Mouse (Mus musculus) gastrocnemius, postnatal 14 days (tissue): Measurements from ENCODE around the gene Psd. TPM values are rescaled to one million over a fixed set of nuclear protein-coding genes. Genes with fewer than 3 reads are reported as not detected.

Experiments used
- DNase-seq: peaks from one replicate; pipeline ENCODE4 v3.0.0; 2021; ENCODE audit warnings: mixed read lengths
- intact Hi-C: fragments of 180-260 bp; cut with DNase I; formaldehyde crosslinking; loops from one replicate; pipeline ENCODE4 v1.15.1; 2025; ENCODE audit warnings: low total_unique reads
- total RNA-seq, 2 experiments: library from RNA; stranded (reverse); gene quantifications; 2 replicates each; pipeline ENCODE4 v1.2.3; 2021

The Psd gene
- total RNA-seq, 2 experiments from 2014 or later: 1.4 to 1.9 TPM

DNA sequence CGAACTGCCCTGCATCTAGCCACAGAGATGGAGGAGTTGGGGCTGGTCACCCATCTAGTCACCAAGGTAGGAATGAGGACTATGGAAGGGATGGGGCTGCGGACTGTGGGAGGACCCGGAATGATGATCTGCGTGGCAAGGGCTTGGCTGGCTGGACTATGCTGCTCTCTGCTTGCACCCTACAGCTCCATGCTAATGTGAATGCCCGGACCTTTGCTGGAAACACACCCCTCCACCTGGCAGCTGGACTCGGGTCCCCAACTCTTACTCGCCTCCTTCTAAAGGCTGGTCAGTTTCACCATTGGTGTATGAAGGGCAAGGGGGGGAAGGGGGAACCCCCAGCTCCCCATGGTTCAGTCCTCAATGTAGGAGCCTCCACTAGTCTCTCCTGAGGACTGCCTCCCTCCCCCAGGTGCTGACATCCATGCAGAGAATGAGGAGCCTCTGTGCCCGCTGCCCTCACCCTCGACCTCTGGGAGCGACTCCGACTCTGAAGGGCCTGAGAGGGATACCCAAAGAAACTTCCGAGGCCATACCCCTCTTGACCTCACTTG lies 16.6 kb downstream of the Psd start:
- intact Hi-C loops: no loop called here
- no peak for DNase-seq

GRCm38 (mm10) chr19:46309651-46310305 lies 17.2 kb downstream of the Psd start:
- DNase-seq: peak; percentile 4
- intact Hi-C loops: no loop called here

DNA sequence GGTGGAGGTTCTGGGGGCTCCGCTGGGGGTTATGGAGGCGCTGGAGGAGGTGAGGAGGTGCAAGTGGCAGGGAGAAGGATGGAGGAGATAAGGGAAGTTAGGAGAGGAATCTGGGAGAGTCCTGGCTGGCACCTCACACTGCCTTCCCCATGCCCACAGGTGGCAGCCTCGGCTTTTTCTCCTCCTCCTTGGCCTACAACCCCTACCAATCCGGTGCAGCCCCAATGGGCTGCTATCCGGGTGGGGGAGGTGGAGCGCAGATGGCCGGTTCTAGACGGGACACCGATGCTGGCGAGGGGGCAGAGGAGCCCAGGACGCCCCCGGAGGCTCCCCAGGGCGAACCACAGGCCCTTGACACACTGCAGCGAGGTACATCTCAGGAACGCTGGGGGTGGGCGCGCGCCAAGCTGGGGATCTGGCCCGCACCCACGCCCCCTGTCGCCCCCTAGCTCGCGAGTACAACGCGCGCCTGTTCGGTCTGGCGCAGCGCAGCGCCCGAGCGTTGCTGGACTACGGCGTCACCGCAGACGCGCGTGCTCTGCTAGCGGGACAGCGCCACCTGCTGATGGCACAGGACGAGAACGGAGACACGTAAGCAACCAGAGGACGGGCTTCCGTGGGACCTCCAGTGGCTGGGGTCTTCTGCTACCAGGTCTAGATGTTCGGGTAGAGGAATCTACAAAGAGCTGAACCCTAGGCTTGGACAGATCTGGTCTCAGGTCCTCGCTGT lies 18.1 kb downstream of the Psd start:
- intact Hi-C loops: no loop called here
- peak; percentile 86 for DNase-seq

DNA sequence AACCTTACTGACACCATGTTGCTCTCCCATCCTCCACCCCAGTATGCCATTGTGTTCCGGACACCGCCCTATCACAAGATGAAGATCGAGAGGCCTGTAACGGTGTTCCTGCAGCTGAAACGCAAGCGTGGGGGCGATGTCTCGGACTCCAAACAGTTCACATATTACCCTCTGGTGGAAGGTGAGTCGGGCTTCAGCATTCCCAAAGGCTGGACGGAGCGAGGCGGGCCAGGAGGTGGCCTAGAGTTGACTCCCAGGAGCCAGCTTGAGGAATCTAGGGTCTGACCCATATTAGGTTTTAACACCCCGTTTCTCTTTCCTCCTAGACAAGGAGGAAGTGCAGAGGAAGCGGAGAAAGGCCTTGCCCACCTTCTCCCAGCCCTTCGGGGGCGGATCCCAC lies 18.7 kb downstream of the Psd start:
- DNase-seq: peak; percentile 3
- intact Hi-C loops: no loop called here

DNA sequence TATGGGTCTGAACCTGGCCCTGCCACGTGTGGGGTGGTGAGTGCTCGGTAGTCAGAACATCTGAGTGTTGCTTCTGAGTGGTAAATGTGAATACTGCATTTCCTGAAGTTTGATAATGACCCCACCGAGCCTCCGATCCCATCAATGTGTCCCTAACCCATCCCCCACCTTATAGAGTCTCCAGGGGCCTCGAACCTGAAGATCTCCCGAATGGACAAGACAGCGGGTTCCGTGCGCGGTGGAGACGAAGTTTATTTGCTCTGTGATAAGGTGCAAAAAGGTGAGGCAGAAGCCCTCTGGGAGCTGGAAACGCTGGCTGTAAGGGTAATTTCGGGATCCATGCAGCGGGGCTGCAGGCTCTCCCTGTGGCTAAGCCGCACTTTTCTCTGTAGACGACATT lies 19.2 kb downstream of the Psd start:
- intact Hi-C loops: no loop called here
- peak; percentile 3 for DNase-seq

DNA sequence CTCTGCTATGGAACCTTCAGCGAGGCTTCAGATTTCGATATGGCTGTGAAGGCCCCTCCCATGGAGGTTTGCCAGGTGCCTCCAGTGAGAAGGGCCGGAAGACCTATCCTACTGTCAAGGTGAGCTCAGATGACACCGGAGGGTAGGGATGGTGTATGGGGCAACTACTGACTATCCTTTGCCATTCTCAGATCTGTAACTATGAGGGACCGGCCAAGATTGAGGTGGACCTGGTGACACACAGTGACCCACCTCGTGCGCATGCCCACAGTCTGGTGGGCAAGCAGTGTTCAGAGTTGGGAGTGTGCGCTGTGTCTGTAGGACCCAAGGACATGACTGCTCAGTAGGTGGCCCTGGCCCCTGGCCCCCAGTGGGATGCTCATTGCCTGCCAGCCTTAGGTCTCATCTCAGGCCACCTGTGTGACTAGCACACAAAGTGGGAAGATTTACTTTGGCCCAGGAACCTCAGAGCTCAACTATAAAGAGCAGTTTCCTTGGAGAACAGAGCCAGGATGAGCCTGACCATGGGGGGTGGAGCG lies 20.1 kb downstream of the Psd start:
- no peak for DNase-seq
- intact Hi-C loops: no loop called here

- intact Hi-C loops: no loop called here
- DNase-seq: peak; percentile 3
Observed at GRCm38 (mm10) chr19:46306268-46306610, 20.7 kb downstream of the Psd start.

DNA sequence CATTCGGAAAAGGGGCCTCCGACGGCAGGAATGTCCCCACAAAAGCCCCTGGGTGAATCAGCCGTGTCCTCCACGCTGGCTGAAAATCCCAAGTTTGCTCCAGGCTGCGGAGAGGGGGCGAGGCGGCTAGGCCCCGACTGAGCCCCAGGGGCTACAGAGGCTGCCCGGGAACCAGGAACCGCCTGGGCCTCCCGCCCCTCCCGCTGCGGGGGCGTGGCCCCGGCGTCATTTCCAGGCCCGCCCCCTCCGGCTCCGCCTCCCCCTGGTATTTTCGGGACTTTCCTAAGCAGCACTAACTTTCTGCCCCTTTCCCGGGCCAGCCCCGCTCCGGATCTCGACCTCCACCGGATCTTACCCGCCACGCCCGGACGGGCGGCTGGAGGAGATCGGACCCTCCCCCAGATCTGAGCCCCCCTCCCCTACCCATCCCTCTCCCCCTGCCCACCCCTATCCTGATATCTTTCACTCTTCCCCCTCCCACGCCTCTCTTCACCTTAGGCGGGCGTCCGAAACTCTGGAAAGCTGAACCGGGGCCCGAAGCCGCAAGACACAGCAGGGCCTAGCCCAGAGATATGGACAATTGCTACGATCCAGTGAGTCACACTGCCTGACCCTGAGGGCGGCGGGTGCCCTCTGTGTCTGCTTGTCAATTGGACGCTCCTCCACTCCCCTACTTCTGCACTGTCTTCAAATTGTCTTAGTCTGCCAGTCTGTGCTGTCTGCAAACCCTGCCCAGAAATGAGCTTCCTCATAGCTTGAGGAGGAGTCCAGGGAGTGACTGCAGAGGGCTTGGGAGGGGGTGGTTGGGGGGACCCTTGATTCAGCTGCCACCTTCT lies 21.3 kb downstream of the Psd start:
- intact Hi-C loops: no loop called here
- peak; percentile 89 for DNase-seq

DNA sequence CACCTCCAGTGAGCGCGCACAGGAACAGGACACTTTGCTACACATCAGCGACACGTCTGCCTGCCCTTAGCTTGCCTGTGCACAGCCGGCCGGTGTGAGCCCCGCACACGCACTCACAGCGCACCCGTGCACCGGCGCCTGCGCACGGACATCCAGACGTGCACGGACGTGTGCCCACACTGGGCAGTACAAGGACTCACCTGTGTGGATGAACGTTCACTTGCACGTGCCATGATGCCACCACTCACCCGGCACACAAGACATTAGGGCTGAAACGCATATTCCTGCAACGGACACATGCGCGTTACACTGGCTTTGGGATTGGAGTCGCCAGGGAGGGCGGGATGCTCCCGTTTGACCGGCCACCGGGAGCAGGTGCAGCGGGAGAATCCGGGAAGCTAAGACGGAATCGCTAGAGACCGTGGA lies 22.0 kb downstream of the Psd start:
- DNase-seq: no peak

DNA sequence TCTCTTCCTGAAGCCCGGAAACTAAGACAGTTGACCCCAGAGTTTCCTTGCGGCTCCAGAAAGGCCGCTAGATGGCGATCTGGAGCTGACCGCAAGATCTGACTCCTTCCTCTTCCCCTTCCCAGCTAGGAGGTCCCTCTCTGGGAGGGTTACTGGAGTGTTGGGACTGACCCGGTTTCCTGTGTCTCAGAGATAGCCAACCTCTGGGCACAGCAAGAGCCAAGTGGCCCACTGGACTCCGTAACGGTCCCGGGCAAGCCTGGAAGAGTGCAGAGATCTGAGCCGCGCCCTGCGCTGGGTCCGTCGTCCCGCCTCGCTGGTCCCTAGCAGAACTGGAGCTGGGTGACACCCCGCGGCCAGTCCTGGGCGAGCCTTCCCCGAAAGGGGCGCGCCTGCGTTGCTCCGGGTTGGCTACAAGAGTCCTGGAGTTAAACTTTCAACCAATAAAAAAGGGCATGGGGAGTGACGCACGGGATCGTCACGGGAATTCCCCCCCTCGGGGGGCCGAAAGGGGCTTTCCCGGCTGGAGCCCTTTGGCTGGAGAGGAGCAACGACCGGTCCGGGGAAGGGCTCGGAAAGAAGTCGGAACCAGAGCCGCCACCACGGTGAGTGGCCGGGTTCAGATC lies 22.6 kb downstream of the Psd start, which contains the start of gene Nfkb2:
Gene Nfkb2, plus strand, starts transcription at position 105 of the 626 bp plus-strand sequence.
- DNase-seq: peak; percentile 95
- intact Hi-C loops: no loop called here

More for the DNA sequence above, 22.0 kb downstream of the Psd start:
- intact Hi-C loops: no loop called here

- intact Hi-C loops: no loop called here
Observed at GRCm38 (mm10) chr19:46303251-46304215, 23.4 kb downstream of the Psd start.

DNA sequence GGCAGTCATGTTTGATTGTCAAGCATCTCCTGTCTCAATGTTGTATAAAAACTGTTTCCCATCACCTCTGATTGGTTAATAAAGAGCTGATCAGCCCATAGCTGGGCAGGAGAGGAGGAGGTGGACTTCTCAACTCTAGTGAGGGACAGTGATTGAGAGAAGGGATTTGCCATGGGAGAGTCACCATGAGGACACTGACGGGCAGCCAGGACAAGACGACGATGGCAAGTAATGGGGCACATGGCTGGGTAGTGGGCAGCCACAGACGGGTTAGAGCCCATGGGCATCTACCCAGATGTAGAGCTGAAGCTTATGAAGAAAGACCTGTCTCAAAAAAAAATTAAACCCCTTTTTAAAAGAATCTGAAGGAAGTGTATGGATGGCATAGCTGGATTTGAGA lies 24.4 kb downstream of the Psd start:
- intact Hi-C loops: no loop called here
- no peak for DNase-seq

More at GRCm38 (mm10) chr19:46303251-46304215, 23.4 kb downstream of the Psd start:
- no peak for DNase-seq

GRCm38 (mm10) chr19:46300294-46301045 lies 26.5 kb downstream of the Psd start:
- intact Hi-C loops: no loop called here

GRCm38 (mm10) chr19:46296938-46297337 lies 30.0 kb downstream of the Psd start:
- intact Hi-C loops: no loop called here
- DNase-seq: no peak

More at GRCm38 (mm10) chr19:46300294-46301045, 26.5 kb downstream of the Psd start:
- no peak for DNase-seq

DNA sequence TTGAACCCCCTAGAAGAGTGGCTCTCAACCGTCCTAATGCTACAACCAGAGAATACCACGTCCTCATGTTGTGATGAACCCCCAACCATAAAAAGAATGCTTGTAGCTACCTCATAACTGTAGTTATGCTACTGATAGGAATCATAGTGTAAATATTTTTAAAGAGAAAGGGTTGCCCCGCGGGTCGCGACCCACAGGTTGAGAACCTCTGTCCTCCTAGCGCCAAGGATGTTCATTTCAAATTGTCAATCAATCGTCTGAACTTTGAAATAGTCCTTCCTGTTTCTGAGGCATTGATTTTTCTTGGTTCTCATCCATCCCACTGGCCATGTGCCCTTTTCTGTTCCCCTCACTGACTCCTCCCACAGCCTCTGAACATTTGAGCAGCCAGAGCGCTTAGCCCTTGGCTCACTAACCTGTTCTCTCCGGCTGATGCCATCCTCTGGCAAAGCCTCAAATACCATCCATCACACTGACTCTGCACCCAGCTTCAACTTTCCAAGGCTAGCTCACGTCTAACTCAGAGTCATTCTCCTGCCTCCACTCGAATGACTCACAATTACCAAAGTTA lies 36.3 kb downstream of the Psd start:
- no peak for DNase-seq
- intact Hi-C loops: no loop called here

DNA sequence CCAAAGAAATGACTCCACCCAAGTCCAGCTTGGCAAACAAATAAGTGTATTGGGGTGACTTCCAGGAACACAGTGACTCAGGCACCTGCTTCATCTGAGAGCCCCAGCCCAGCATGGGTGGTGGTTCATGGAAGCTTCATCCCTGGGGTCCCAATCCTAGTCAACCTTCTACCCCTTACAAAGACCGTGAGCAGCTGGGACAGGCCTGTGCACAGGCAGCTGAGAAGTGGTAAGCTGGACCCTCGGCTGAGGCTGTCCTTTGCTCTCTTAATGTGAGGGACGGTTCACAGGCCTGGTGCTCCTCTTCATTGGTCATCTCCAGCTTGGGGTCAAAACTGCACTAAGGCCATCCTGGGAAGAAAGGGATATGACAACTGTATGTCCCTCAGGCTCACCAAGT lies 39.4 kb downstream of the Psd start:
- no peak for DNase-seq
- intact Hi-C loops: no loop called here

DNA sequence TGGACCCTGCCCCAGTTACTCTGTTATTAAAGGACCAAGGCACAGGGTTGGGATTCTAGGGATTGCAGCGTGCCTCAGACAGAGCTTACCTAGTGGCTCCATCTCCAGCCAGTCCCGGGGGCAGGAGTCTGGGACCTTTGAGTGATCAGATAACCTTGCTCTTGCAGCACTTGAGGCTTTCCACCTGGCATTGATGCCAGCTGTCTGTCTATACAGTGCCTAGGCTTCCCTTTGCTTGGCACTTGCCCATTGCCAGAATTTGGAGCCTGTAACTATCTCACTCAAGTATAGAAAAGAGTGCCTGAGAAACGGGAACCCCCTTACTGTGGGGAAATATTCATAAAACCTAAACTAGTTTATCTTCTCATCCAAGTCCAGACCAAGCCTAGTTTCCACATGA lies 40.0 kb downstream of the Psd start:
- DNase-seq: no peak
- intact Hi-C loops: no loop called here
